Mouse (Mus musculus) hindbrain, embryonic 14.5 days (tissue): ENCODE data around the gene Frmd4b. TPM values are rescaled to one million over a fixed set of nuclear protein-coding genes. Genes with fewer than 3 reads are reported as not detected.
"Not testable (repeated sequence)": the region's sequence is repeated elsewhere in the genome, so short reads cannot be mapped to it uniquely, and the experiment has no call there.

ENCODE experiments used
- ATAC-seq: fragments of 200-750 bp; cut with Nextera tagmentation; 2 replicates; pipeline ENCODE4 v1.8.0; 2017; ENCODE audit warnings: moderate number of reproducible peaks, mild to moderate bottlenecking, moderate TSS enrichment, moderate library complexity; ENCODE audit not compliant: low FRiP score
- DNase-seq: peaks from one replicate; pipeline ENCODE4 v3.0.0-alpha.2; 2015; ENCODE audit warnings: low spot score
- H3K27ac ChIP-seq: fragments of 300-500 bp; sonication (generic); 2 replicates; pipeline ENCODE4 v1.5.1; 2014; ENCODE audit warnings: mild to moderate bottlenecking, moderate library complexity
- H3K27me3 ChIP-seq: fragments of 300-500 bp; sonication (generic); 2 replicates; pipeline ENCODE4 v1.6.1; 2014; ENCODE audit warnings: mild to moderate bottlenecking, low read length, mixed read lengths; ENCODE audit not compliant: control insufficient read depth, insufficient read depth
- H3K36me3 ChIP-seq: fragments of 300-500 bp; sonication (generic); replicated peaks from 2 replicates; pipeline ENCODE4 v1.6.1; 2014; ENCODE audit not compliant: control insufficient read depth, insufficient read depth
- H3K4me1 ChIP-seq: fragments of 300-500 bp; sonication (generic); replicated peaks from 2 replicates; pipeline ENCODE4 v1.6.1; 2014; ENCODE audit warnings: antibody characterized with exemption, low read length, mixed read lengths; ENCODE audit not compliant: control insufficient read depth, insufficient read depth
- H3K4me2 ChIP-seq: fragments of 300-500 bp; sonication (generic); replicated peaks from 2 replicates; pipeline ENCODE4 v1.6.1; 2014; ENCODE audit warnings: mild to moderate bottlenecking, moderate library complexity
- H3K4me3 ChIP-seq: fragments of 300-500 bp; sonication (generic); replicated peaks from 2 replicates; pipeline ENCODE4 v1.5.1; 2014; ENCODE audit warnings: mild to moderate bottlenecking, low read length
- H3K9ac ChIP-seq: fragments of 300-500 bp; sonication (generic); 2 replicates; pipeline ENCODE4 v1.6.1; 2014
- H3K9me3 ChIP-seq: fragments of 300-500 bp; sonication (generic); 2 replicates; pipeline ENCODE4 v1.6.1; 2016; ENCODE audit warnings: low read length; ENCODE audit not compliant: control insufficient read depth
- WGBS: fragments of 180-500 bp; shearing (Covaris S2); extraction: QIAGEN DNeasy Blood & Tissue Kit; methylation state at CpG from one replicate; pipeline ENCODE4 v1.1.7; 2014; 5-methylcytosine and 5-hydroxymethylcytosine counted together
- polyA plus RNA-seq: library from polyadenylated mRNA; unstranded; fragments of >200 nt; fragmentation: Nextera tagmentation; extraction: Ambion mirVana; gene quantifications from 2 replicates; pipeline ENCODE4 v1.2.1, GENCODE M21; 2014

The Frmd4b gene
- polyA plus RNA-seq, 1 experiment from 2014 or later: 25.1 TPM

DNA sequence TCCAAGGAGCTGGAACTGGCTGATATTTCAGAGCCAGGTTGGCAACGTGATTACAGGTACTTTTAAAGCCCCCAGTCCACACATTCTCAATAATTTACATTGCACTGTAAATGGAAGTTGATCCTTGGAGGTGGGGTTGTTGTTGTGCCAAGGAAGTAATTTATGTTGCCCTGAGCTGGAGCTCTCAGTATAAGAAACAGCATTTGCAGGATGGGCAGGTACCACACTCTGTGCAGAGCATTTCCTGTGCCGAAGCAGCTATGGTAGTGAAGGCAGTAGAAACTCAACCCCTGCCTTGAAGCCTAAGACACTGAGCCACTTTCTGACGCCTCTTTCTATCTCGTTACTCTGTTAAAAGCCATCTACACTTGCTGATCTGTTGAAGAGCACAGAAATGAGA is 341.6 kb downstream of the Frmd4b start:
- no peaks in the 10 kb centered on the region for H3K27me3 ChIP-seq
- H3K27ac ChIP-seq: no peak overlapping the region
- no peaks in the 10 kb centered on the region for H3K9me3 ChIP-seq
- 62% methylated on average over 4 of the region's 4 CpGs for WGBS
- H3K4me1 ChIP-seq: peaks cover 22% of the 10 kb centered on the region; the same call in 1 of the 2 replicates
- ATAC-seq (no peak), DNase-seq (no peak)
- H3K4me2 ChIP-seq: no peak overlapping the region
- H3K4me3 ChIP-seq: no peak overlapping the region
- H3K36me3 ChIP-seq: no peaks in the 10 kb centered on the region
- H3K9ac ChIP-seq: no peak overlapping the region

DNA sequence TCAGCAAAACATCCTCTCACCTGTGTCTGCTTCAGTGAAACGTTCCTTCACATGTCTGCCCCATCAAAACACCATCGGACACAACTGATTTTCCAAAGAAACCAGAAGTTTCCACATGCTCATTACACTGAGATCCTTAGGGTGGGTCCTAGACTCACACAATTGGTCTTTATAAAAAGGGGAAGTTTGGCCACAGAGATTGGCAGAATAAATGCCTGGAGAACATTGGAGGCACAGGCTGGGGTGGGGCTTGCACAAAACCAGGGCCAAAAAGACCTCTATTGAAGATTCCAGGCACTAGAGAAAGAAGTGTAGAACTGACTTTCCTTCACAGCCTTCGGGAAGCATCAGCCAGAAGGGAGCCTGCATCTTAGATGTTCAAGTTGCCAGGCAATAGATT is 343.6 kb downstream of the Frmd4b start:
- H3K27me3 ChIP-seq: no peaks in the 10 kb centered on the region
- H3K4me2 ChIP-seq: no peak overlapping the region
- WGBS: 91% methylated on average over 3 of the region's 3 CpGs
- H3K4me1 ChIP-seq: peaks cover 20% of the 10 kb centered on the region; the same call in 1 of the 2 replicates
- no peak overlapping the region for H3K9ac ChIP-seq
- ATAC-seq (no peak), DNase-seq (no peak)
- no peak overlapping the region for H3K4me3 ChIP-seq
- H3K27ac ChIP-seq: no peak overlapping the region
- H3K36me3 ChIP-seq: no peaks in the 10 kb centered on the region
- no peaks in the 10 kb centered on the region for H3K9me3 ChIP-seq

DNA sequence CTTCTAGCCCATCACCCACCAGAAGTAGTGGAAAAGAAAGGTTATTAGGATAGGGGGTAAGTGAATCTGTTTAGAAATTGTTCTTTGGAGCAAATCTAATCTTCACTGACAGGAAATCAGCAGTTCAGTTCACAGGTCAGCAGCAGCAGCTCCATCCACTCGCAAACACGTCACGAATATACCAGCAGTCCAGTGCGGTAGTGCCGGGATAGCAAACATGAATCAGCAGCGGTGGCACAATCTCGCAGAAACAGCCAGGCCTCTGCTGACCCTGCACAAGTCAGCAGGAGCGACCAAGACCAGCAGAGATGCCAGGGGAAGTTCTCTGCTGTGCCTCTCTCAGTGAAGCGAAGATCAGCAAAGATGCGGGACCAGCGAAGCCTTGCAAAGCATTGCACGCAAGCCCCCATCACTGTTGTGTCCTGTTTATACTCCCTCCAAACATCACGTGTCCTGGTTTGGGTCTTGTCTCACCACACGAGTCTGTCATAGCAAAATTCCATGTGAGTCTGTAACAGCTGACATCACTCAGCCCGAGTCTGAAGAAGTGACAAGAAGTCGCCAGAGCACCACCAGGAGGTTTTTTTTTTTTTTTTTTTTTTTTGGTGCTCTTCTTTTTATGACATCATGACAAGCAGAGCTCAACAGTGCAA is 344.2 kb downstream of the Frmd4b start:
- DNase-seq (no peak), ATAC-seq (no peak)
- Histone ChIP-seq H3K27ac (no peak overlapping the region), H3K27me3 (no peaks in the 10 kb centered on the region), H3K4me1 (peaks cover 14% of the 10 kb centered on the region; the same call in 1 of the 2 replicates), H3K9me3 (no peaks in the 10 kb centered on the region), H3K4me2 (no peak overlapping the region), H3K9ac (no peak overlapping the region), H3K4me3 (no peak overlapping the region), H3K36me3 (no peaks in the 10 kb centered on the region)
- 86% methylated on average over 16 of the region's 16 CpGs for WGBS

- Histone ChIP-seq H3K4me2 (no peak overlapping the region), H3K36me3 (no peaks in the 10 kb centered on the region), H3K4me1 (peaks cover 12% of the 10 kb centered on the region; the same call in 1 of the 2 replicates), H3K9ac (no peak overlapping the region), H3K4me3 (no peak overlapping the region), H3K27me3 (no peaks in the 10 kb centered on the region), H3K9me3 (no peaks in the 10 kb centered on the region), H3K27ac (no peak overlapping the region)
- no peak for DNase-seq
- ATAC-seq: no peak
- WGBS: 44% methylated on average over 2 of the region's 2 CpGs
These were observed 345.0 kb downstream of the Frmd4b start for GRCm38 (mm10) chr6:97272349-97272748.

GRCm38 (mm10) chr6:97269596-97269995 is 347.7 kb downstream of the Frmd4b start:
- WGBS: 72% methylated on average over 11 of the region's 11 CpGs
- H3K4me2 ChIP-seq: no peak overlapping the region
- no peaks in the 10 kb centered on the region for H3K27me3 ChIP-seq
- ATAC-seq (no peak), DNase-seq (no peak)
- H3K9me3 ChIP-seq: no peaks in the 10 kb centered on the region
- H3K36me3 ChIP-seq: no peaks in the 10 kb centered on the region
- H3K9ac ChIP-seq: no peak overlapping the region
- H3K4me1 ChIP-seq: no peaks in the 10 kb centered on the region
- no peak overlapping the region for H3K4me3 ChIP-seq
- no peak overlapping the region for H3K27ac ChIP-seq

GRCm38 (mm10) chr6:97267132-97267531 is 350.2 kb downstream of the Frmd4b start:
- no peak for ATAC-seq
- Histone ChIP-seq H3K27me3 (no peaks in the 10 kb centered on the region), H3K4me3 (no peak overlapping the region), H3K4me1 (no peaks in the 10 kb centered on the region), H3K27ac (no peak overlapping the region), H3K9me3 (no peaks in the 10 kb centered on the region), H3K36me3 (no peaks in the 10 kb centered on the region), H3K4me2 (no peak overlapping the region), H3K9ac (no peak overlapping the region)
- DNase-seq: no peak
- WGBS: 91% methylated on average over 2 of the region's 2 CpGs

GRCm38 (mm10) chr6:97266661-97267060 is 350.7 kb downstream of the Frmd4b start:
- 82% methylated on average over 4 of the region's 4 CpGs for WGBS
- DNase-seq: no peak

DNA sequence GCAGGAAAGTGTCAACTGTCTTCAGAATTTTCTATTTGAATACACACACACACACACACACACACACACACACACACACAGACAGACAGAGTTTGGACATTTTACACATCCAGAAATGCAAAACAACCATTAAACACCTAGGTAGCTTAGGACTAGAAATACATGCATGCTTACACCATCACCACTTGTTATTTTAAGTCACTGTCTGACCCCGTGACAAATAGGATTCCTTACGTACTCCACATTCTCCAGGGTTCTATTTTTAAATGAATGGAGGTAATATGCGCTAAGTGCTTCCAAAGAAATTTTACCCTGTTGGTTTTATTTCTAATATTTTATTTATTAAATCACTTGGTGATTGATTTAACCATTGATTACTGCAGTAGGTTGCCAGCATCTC is 351.6 kb downstream of the Frmd4b start:
- no peak overlapping the region for H3K9ac ChIP-seq
- H3K9me3 ChIP-seq: no peaks in the 10 kb centered on the region
- H3K27ac ChIP-seq: no peak overlapping the region
- H3K4me3 ChIP-seq: no peak overlapping the region
- no peak for DNase-seq
- H3K36me3 ChIP-seq: no peaks in the 10 kb centered on the region
- 83% methylated on average over 3 of the region's 3 CpGs for WGBS
- no peak for ATAC-seq
- H3K27me3 ChIP-seq: no peaks in the 10 kb centered on the region
- H3K4me1 ChIP-seq: no peaks in the 10 kb centered on the region
- no peak overlapping the region for H3K4me2 ChIP-seq

More at GRCm38 (mm10) chr6:97266661-97267060, 350.7 kb downstream of the Frmd4b start:
- Histone ChIP-seq H3K9me3 (no peaks in the 10 kb centered on the region), H3K36me3 (no peaks in the 10 kb centered on the region), H3K4me1 (no peaks in the 10 kb centered on the region), H3K27ac (no peak overlapping the region), H3K4me2 (no peak overlapping the region), H3K27me3 (no peaks in the 10 kb centered on the region), H3K9ac (no peak overlapping the region), H3K4me3 (no peak overlapping the region)
- no peak for ATAC-seq

DNA sequence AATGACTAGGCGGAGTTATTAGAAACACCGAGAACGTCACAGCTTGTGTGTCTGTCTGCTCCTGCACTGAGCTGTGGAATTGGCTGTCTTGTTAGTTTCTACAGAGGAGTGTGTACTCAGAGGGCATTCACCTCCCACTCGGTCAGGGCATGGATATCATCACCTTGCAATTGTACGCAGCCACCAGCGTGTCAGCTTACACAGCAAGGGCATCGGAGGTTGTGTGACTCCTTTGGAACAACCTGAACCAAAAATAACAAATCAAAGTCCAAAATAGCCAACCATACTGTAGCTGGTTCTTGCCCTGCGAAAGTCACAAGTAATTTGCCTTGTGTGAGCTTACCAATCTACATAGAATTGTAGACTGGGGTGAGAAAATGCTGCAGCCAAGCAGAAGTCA is 352.1 kb downstream of the Frmd4b start:
- no peaks in the 10 kb centered on the region for H3K27me3 ChIP-seq
- H3K4me1 ChIP-seq: no peaks in the 10 kb centered on the region
- 91% methylated on average over 8 of the region's 8 CpGs for WGBS

GRCm38 (mm10) chr6:97263750-97264149 is 353.6 kb downstream of the Frmd4b start:
- H3K27ac ChIP-seq, DNase-seq, ATAC-seq, H3K9me3 ChIP-seq, H3K4me3 ChIP-seq, H3K27me3 ChIP-seq, H3K9ac ChIP-seq, H3K36me3 ChIP-seq, H3K4me2 ChIP-seq, H3K4me1 ChIP-seq: not testable (repeated sequence)

More for the DNA sequence above, 352.1 kb downstream of the Frmd4b start:
- no peak for DNase-seq
- no peaks in the 10 kb centered on the region for H3K9me3 ChIP-seq
- no peak for ATAC-seq
- no peak overlapping the region for H3K4me2 ChIP-seq
- H3K36me3 ChIP-seq: no peaks in the 10 kb centered on the region
- no peak overlapping the region for H3K4me3 ChIP-seq
- H3K9ac ChIP-seq: no peak overlapping the region
- no peak overlapping the region for H3K27ac ChIP-seq
